Mouse (Mus musculus): ENCODE measurements around the gene Gm6034. TPM values are rescaled to one million over a fixed set of nuclear protein-coding genes. Genes with fewer than 3 reads are reported as not detected.

The Gm6034 gene
- polyA plus RNA-seq (2012; rRNA removed) = not detected in 2 replicates

GRCm38 (mm10) chr17:36042610-36043169, at the start of gene Gm6034, which contains the start of gene H2-T22:
Gene Gm6034 (plus strand): TSS chr17:36042961.
Gene H2-T22 (minus strand): TSS chr17:36042747.

GRCm38 (mm10) chr17:36020191-36021073, 22.3 kb upstream of the Gm6034 start, which contains the start of gene H2-T24:
Gene H2-T24 (minus strand): TSS chr17:36020560.

DNA sequence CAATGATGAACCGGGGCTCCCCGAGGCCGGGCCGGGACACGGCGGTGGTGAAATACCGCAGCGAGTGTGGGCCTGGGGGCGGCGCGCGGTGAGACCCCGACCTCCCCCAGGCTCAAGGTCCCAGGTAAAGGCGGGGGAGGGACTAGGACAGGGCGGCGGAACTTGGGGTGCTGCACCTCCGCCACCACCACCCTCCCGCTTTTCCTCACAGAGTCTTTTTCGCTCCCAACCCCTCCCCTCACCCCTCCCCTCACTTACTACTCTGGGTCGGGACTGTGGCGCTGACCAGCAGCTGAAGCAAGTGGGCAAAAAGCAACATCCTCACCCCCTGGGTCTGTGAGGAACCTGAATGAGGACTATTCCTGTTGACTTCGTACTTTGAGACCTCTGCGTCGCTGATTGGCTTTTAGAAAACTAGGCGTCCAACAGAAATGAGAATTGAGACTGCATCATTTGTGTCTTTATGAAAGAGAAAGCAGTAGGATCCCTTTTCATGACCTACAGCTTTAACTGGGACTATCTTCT, 10.3 kb upstream of the Gm6034 start, which contains the start of gene H2-T23:
Gene H2-T23 (minus strand): TSS at position 505 of the 525 bp plus-strand sequence.

DNA sequence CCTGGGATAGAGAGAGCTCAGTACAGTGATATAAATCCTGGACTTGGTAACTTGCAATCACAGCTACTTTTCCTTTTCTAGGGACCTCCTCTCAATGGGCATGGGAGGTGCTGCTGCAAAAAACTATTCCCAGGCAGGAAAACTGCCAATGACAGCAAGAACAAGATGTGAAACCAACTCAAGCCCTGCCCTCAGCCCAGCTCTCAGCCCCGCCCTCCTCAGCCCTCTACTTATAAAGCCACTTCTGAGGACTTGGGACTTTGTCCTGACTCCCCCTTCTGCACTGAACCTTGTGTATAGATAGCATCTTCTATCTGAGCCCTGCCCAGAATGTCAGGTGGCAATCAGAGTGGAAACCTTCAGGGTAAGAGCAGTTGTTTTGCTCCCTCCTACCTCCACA, 15.6 kb downstream of the Gm6034 start, which contains the start of gene Gm11127:
Gene Gm11127 (minus strand): TSS at position 10 of the 400 bp plus-strand sequence.

Other genes with a start within 250 kb of the Gm6034 start
- 7.2 and 9.8 TPM in 2 replicates for gene Ier3, start 221.3 kb upstream of the Gm6034 start, polyA plus RNA-seq (2012; rRNA removed)
- 31.6 and 34.3 TPM in 2 replicates for gene Flot1, start 219.7 kb upstream of the Gm6034 start, polyA plus RNA-seq (2012; rRNA removed)
- gene Tubb5, start 204.7 kb upstream of the Gm6034 start, polyA plus RNA-seq (2012; rRNA removed) = 448 and 489 TPM in 2 replicates
- 10.0 and 10.7 TPM in 2 replicates for gene Mdc1, start 201.4 kb upstream of the Gm6034 start, polyA plus RNA-seq (2012; rRNA removed)
- 13.3 and 17.0 TPM in 2 replicates for gene Nrm, start 181.6 kb upstream of the Gm6034 start, polyA plus RNA-seq (2012; rRNA removed)
- gene Ppp1r18, start 177.4 kb upstream of the Gm6034 start, polyA plus RNA-seq (2012; rRNA removed) = 9.1 and 9.3 TPM in 2 replicates
- gene Dhx16, start 163.1 kb upstream of the Gm6034 start, polyA plus RNA-seq (2012; rRNA removed) = 42.6 and 44.7 TPM in 2 replicates
- 11.3 and 15.3 TPM in 2 replicates for gene 2310061I04Rik, start 145.5 kb upstream of the Gm6034 start, polyA plus RNA-seq (2012; rRNA removed)
- gene Atat1, start 132.9 kb upstream of the Gm6034 start, polyA plus RNA-seq (2012; rRNA removed) = 8.2 and 8.5 TPM in 2 replicates
- gene Mrps18b, start 126.6 kb upstream of the Gm6034 start, polyA plus RNA-seq (2012; rRNA removed) = 44.9 and 55.3 TPM in 2 replicates
- 13.3 and 16.4 TPM in 2 replicates for gene Ppp1r10, start 126.5 kb upstream of the Gm6034 start, polyA plus RNA-seq (2012; rRNA removed)
- 51.1 and 52.6 TPM in 2 replicates for gene Abcf1, start 73.2 kb upstream of the Gm6034 start, polyA plus RNA-seq (2012; rRNA removed)
- 4.9 and 5.4 TPM in 2 replicates for gene Gnl1, start 63.1 kb upstream of the Gm6034 start, polyA plus RNA-seq (2012; rRNA removed)
- gene Prr3, start 62.7 kb upstream of the Gm6034 start, polyA plus RNA-seq (2012; rRNA removed) = 4.5 and 6.2 TPM in 2 replicates
- 4.2 and 6.5 TPM in 2 replicates for gene H2-T24, start 22.4 kb upstream of the Gm6034 start, polyA plus RNA-seq (2012; rRNA removed)
- gene H2-T23, start 10.1 kb upstream of the Gm6034 start, polyA plus RNA-seq (2012; rRNA removed) = 25.1 and 29.1 TPM in 2 replicates
- gene H2-T22, start 214 bp upstream of the Gm6034 start, polyA plus RNA-seq (2012; rRNA removed) = 8.3 and 9.1 TPM in 2 replicates
- gene Gm11127, start 15.4 kb downstream of the Gm6034 start, polyA plus RNA-seq (2012; rRNA removed) = not detected in 2 replicates
- not detected in 2 replicates for gene Gm19684, start 78.7 kb downstream of the Gm6034 start, polyA plus RNA-seq (2012; rRNA removed)
- gene Gm7030, start 86.5 kb downstream of the Gm6034 start, polyA plus RNA-seq (2012; rRNA removed) = not detected in 2 replicates
- gene Gm8909, start 125.6 kb downstream of the Gm6034 start, polyA plus RNA-seq (2012; rRNA removed) = not detected in 2 replicates
- gene H2-T3, start 147.3 kb downstream of the Gm6034 start, polyA plus RNA-seq (2012; rRNA removed) = not detected in 2 replicates
- 34.4 and 41.1 TPM in 2 replicates for gene Rpp21, start 215.1 kb downstream of the Gm6034 start, polyA plus RNA-seq (2012; rRNA removed)
- gene Trim39, start 229.3 kb downstream of the Gm6034 start, polyA plus RNA-seq (2012; rRNA removed) = 10.8 and 12.6 TPM in 2 replicates
- not detected in 2 replicates for gene H2-M10.2, start 243.5 kb downstream of the Gm6034 start, polyA plus RNA-seq (2012; rRNA removed)

Measured in liver, embryonic 14 days (tissue).